Mouse (Mus musculus) gastrocnemius, postnatal 25 days (tissue): ENCODE measurements around the gene Lefty1. TPM values are rescaled to one million over a fixed set of nuclear protein-coding genes. Genes with fewer than 3 reads are reported as not detected.
"Not testable (repeated sequence)": the region's sequence is repeated elsewhere in the genome, so short reads cannot be mapped to it uniquely, and the experiment has no call there.

Experiments
- DNase-seq: peaks from one replicate; pipeline ENCODE4 v3.0.0; 2022
- total RNA-seq, 2 experiments: library from RNA; stranded (reverse); gene quantifications; 1 replicate in 1 of 2; 2 replicates in 1 of 2; pipeline ENCODE4 v1.2.3; 2021

Lefty1 gene
- total RNA-seq, 2 experiments from 2014 or later, result 0.33 TPM; not detected in 1

GRCm38 (mm10) chr1:180922273-180923048 is 12.4 kb upstream of the Lefty1 start:
- DNase-seq, result no peak

GRCm38 (mm10) chr1:180924737-180925136 is 10.1 kb upstream of the Lefty1 start:
- no peak for DNase-seq

GRCm38 (mm10) chr1:180926286-180926685 is 8.5 kb upstream of the Lefty1 start:
- DNase-seq, result no peak

GRCm38 (mm10) chr1:180929599-180929998 is 5.2 kb upstream of the Lefty1 start:
- no peak for DNase-seq

- no peak for DNase-seq
Measured at GRCm38 (mm10) chr1:180931106-180931505, 3.7 kb upstream of the Lefty1 start.

- DNase-seq, result no peak
Measured at GRCm38 (mm10) chr1:180933659-180934058, 1.2 kb upstream of the Lefty1 start.

GRCm38 (mm10) chr1:180936610-180937398 is 2.0 kb downstream of the Lefty1 start:
- peak; percentile 67 for DNase-seq

GRCm38 (mm10) chr1:180937631-180938030 is 2.8 kb downstream of the Lefty1 start:
- DNase-seq, result not testable (repeated sequence)

GRCm38 (mm10) chr1:180938781-180939180 is 4.0 kb downstream of the Lefty1 start:
- not testable (repeated sequence) for DNase-seq

GRCm38 (mm10) chr1:180940776-180941460 is 6.1 kb downstream of the Lefty1 start:
- DNase-seq, result no peak

- DNase-seq, result no peak
Measured at GRCm38 (mm10) chr1:180941726-180942125, 6.9 kb downstream of the Lefty1 start.

- peak; percentile 69 for DNase-seq
Measured at GRCm38 (mm10) chr1:180942166-180943031, 7.6 kb downstream of the Lefty1 start, which contains the start of gene Tmem63a. Gene Tmem63a, plus strand, starts transcription at chr1:180942344.

GRCm38 (mm10) chr1:180943032-180943644 is 8.3 kb downstream of the Lefty1 start:
- DNase-seq, result peak; percentile 46

GRCm38 (mm10) chr1:180943896-180944295 is 9.1 kb downstream of the Lefty1 start:
- no peak for DNase-seq

GRCm38 (mm10) chr1:180944553-180944952 is 9.7 kb downstream of the Lefty1 start:
- DNase-seq, result no peak

GRCm38 (mm10) chr1:180945001-180945980 is 10.5 kb downstream of the Lefty1 start:
- DNase-seq, result peak; percentile 72

- DNase-seq, result no peak
Measured at GRCm38 (mm10) chr1:180946448-180946847, 11.6 kb downstream of the Lefty1 start.

GRCm38 (mm10) chr1:180952085-180952746 is 17.4 kb downstream of the Lefty1 start:
- no peak for DNase-seq

GRCm38 (mm10) chr1:180952808-180953207 is 18.0 kb downstream of the Lefty1 start:
- DNase-seq, result no peak
